Mouse (Mus musculus) adrenal gland, adult 2 months (tissue): ENCODE measurements around the gene Pfn3. TPM values are rescaled to one million over a fixed set of nuclear protein-coding genes. Genes with fewer than 3 reads are reported as not detected.
"Not testable (repeated sequence)": the region's sequence is repeated elsewhere in the genome, so short reads cannot be mapped to it uniquely, and the experiment has no call there.

Experiments
- DNase-seq: peaks from one replicate; pipeline ENCODE4 v3.0.0; 2021
- long read RNA-seq: library from polyadenylated mRNA; stranded (forward); transcript quantifications from one replicate; pipeline ENCODE4 v2.0.0, GENCODE M21; 2021
- polyA plus RNA-seq: library from polyadenylated mRNA; depleted of rRNA; stranded (reverse); fragments of >200 nt; gene quantifications from 2 replicates; pipeline ENCODE4 v1.2.3, GENCODE M21; 2012; rRNA removed
- total RNA-seq, 2 experiments: library from RNA; stranded (reverse); gene quantifications; 2 replicates each; pipeline ENCODE4 v1.2.3; 2021

Gene Pfn3
- total RNA-seq, result not detected
- not detected in 2 replicates for polyA plus RNA-seq
- long read RNA-seq, result 0 reads

GRCm38 (mm10) chr13:55414743-55415380 is at the start of gene Pfn3:
Pfn3 (minus strand) TSS chr13:55415232.
- DNase-seq, result no peak

DNA sequence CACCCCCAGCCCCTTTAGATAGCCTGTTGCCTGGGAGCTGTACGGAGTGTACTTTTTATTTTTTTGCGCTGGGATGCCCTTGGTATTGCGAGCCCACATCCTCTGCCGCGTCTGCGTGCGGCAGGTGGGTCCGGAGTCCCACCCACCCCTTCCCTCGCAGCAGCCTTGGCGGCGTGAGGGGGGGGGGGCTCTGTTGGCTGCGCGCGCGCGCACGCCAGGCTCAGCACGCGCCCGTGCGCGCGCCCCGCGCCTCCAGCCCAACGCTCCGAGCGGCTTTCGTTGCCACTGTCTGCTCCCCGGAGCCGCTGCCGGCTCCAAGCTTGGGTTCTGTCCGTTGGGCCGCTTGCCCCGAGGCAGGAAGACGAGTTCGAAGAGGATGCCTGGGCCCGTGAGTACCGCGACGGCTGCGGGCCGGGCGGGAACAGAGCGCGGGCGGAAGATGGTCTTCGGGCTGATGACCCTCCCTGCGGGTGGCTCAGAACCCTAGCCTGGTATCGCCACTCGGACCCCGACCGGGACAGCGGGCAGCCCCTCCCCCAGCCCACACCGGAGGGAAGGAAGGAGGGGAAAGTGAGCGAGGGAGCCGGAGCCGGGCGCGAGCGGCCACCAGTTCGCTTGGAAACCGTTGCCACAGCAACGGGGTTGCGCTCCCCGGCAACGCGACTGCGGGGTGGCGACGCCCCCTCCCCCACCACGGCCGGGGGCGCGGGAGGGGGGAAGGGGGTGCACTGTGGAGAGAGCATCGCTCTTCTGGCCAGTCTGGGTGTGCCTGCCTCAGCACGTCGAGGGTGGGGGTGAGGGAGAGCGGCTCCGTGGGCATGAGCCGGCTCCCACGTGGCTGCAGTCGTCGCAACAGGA is 49.2 kb upstream of the Pfn3 start, which contains the start of gene Prr7:
Gene Prr7 (plus strand): TSS at position 241 of the 858 bp plus-strand sequence.
- DNase-seq, result peak; percentile 71

DNA sequence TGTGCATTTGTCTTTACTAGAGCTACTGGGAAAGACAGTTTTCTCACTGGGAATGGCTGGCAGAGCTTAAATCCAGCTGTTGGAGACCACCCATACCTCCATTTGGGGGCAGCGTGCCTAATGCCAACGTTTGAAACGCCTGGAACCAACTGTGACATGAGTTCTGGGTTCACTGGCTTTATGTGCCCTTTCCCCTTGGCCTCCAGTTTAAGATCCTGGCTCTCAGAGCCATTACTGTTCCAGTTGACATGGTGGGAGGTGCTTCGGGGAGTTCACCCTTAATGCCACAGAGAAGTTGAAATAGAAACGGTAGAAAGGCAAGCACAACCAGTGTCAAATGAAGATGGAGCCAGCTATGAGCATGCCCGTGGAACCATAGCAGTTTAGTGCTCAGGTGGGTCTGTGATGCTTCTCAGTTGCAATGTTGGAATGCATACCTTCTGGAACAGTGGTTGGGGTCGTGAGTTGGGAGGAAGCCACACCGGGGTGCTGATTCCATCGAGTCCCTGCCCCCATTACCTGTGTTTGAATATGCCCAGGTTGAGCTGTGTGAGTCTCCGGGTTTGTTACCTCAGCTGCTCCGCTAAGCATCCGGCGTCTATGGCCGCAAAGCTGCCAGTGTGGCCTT is 48.5 kb upstream of the Pfn3 start:
- no peak for DNase-seq

DNA sequence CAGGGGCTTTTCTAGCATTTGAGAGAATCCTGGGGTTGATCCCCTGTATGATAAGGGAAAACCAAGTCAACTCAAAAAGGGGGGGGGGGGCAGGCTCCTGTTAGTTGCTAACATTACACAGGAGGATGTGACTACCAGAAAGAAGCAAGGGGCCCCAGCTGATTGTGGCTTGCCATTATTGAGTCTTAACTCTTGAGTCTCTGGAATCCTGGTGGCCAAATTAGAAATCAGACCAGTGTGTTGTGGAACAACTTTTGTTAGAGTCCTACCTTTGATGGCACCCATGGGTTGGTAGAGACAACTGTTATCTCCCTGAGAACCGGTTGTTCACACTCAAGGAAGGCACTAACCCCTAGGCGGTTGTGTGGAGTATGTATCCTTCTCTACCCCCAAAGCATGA is 47.9 kb upstream of the Pfn3 start:
- no peak for DNase-seq

DNA sequence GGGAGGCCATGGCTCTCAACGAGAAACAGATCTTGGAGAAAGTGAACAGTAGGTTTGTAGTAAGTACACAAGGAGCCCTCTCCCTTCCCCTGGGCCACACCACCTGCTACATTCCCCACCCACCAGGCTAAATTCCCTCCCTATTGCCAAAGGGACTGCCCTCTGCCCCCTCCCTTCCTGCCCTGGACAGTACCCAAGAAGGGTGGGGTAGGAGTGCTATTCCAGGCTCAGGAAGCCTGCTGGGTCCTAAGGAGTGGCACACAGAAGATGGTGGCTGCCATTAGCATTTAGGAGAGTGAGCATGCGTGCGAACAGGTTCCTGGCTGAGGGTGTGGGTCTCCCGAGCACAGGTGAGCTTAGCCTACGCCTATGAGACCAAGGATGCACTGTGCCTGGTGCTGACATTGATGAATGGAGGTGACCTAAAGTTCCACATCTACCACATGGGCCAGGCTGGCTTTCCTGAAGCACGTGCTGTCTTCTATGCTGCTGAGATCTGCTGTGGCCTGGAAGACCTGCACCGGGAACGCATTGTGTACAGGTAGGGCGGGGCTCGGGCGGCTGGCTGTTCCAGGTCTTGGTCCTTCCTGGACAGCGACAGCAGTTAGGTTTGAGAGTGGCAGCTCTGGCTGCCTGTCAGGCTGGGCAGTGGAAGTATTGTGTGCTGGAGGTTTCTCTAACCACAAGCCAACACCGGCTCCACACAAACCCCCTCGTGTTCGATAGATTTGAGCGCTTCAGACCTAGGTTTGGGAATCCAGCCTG is 36.9 kb upstream of the Pfn3 start:
- DNase-seq, result peak; percentile 53

DNA sequence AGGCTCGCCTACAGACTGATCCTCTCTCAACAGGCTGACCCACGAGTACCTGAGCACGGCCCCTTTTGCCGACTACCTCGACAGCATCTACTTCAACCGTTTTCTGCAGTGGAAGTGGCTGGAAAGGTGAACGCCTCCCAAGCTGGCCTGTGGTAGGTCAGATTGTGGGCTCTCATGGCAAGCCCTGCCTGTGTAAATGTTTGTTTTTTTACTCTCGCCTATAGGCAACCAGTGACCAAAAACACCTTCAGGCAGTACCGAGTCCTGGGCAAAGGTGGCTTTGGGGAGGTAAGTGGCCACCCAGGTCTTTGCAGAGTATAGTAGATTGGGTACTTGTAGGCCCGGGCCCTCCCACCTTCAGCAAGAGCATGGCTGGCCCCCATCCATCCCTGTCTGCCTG is 36.3 kb upstream of the Pfn3 start:
- DNase-seq, result no peak

- peak; percentile 95 for DNase-seq
These were observed 35.5 kb upstream of the Pfn3 start for GRCm38 (mm10) chr13:55450511-55450980.

DNA sequence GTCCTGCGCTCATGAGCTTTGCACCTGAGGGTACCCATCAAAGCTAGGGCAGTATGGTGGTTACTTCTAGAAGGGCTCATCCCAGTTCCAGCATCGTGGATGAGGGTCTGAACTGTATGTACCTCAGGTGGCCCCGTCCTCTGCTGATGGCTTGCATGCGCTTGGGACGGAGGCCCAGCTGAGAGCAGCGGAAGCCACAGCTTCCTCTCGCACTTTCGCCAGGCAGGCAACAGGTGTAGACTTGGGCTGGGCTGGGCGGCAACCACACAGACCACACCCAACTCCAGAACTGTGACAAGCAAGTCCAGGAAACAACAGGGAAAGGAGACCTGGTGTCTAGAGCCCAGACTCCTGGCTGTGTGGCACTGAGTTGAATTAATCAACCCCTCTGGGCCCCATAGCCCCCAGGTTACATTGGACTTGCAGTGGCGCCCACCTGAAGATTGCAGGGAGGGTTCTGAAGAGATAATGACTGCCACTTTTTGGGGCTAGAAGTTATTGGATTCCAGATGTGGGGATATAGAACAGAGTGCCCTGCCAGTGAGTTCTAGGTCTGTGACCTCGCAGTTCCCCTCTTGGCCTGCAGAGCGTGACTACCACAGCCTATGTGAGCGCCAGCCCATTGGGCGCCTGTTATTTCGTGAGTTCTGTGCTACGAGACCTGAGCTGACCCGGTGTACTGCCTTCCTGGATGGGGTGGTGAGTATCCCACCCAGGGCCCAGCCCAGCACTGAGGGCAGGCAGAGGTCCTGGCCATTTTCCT is 34.8 kb upstream of the Pfn3 start:
- DNase-seq, result no peak

DNA sequence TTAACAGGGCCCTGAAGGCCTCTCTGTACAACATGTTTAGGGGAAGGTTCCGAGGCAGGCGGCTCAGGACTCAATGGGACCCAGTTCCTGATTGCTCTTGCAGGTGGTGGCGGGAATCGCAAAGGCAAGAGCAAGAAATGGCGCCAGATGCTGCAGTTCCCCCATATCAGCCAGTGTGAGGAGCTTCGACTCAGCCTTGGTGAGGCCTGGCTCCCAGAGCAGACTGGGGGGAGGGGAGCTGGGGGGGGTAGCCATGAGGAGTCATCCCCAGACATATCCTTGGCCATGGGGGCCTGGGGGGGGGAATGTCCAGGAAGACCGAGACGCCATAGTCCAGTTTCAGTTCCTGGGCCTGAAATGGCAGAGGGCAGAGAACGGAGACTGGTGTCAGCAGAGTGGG is 34.2 kb upstream of the Pfn3 start:
- DNase-seq, result no peak

- DNase-seq, result no peak
These were observed 33.1 kb upstream of the Pfn3 start for GRCm38 (mm10) chr13:55448131-55448530.

GRCm38 (mm10) chr13:55447543-55447943 is 32.5 kb upstream of the Pfn3 start:
- no peak for DNase-seq

GRCm38 (mm10) chr13:55446483-55447105 is 31.6 kb upstream of the Pfn3 start:
- no peak for DNase-seq

DNA sequence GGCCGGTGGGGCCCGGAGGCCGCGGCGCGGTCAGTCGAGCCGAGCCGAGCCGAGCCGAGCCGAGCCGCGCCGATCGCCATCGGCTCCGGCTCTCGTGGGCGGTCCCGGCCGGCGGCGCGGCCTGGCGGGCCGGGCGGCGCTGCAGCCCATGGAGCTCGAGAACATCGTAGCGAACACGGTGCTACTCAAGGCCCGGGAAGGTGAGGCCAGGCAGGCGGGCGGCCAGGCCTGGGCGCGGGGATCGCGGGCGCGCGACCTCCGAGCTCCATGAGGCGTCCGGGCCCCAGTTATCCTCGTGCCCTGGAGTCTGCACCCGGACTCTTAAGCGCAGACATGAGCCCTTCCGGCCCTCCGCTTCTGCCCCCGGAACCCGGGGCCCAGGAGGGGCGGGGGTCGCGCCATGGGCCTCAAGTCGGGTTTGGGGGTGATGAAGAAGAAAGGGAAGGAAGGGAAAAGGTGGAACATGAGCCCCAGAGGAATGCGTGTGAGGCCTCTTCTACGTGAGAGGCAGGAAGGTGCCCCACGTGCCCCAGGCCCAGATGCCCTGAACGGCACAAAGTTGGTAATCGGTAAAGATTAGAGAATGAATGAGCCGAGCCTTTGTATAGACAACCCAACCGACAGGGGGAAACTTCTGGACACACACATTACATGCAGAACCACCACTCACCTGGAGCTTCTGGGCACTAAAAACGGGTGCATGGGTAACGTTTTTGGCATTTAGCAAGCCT is 30.5 kb upstream of the Pfn3 start:
- DNase-seq, result no peak

DNA sequence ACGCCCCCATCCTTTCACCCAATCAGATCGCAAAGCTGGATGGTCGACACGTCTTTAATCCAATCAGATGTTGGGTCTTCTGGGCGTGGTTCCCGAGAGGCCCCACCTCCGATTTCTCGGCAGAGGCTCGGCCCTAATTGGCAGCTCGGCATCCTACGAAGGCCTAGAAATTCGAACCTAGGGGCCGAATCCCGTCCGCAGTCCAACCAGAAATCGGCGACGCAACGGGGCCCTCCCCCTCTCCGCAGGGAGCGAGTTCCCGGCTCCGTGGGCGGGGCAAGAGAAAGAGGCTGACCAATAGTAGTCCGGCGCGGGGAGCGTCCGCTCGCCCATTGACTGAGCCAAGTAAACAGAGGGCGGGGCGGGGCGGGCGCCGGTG is 29.9 kb upstream of the Pfn3 start, which contains the start of gene Grk6:
Gene Grk6 (plus strand): TSS at position 136 of the 379 bp plus-strand sequence.
- DNase-seq, result peak; percentile 100

DNA sequence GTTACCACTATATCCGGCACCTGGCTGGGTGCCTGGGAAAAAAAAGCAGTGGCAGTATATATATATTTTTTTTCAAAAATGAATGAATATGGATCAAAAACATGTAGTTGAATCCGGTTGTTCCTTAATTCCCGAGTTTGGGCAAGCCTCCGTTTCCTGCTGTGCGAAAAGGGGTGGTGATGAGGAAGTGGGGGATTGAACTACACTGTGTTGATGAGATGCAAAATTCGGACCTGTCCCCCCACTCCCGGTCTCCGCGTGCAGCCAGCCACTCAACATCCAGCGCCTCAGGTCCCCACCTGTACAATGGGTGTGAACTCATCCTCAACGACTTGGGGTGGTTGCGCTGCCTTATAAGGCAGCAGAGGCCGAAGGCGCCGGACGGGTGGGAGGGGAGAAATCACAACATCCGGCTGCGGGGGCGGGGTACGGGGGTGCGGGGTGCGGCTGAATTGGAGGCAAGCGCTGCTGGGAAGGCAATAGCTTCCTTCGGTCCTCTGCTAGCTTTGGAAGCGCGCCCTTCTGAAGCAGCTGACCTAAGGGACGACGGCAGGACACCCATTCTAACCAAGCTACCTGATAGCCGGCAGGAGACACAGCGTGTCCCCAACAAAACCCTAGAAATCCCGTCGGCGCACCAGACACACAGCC is 29.4 kb upstream of the Pfn3 start:
- DNase-seq, result no peak

DNA sequence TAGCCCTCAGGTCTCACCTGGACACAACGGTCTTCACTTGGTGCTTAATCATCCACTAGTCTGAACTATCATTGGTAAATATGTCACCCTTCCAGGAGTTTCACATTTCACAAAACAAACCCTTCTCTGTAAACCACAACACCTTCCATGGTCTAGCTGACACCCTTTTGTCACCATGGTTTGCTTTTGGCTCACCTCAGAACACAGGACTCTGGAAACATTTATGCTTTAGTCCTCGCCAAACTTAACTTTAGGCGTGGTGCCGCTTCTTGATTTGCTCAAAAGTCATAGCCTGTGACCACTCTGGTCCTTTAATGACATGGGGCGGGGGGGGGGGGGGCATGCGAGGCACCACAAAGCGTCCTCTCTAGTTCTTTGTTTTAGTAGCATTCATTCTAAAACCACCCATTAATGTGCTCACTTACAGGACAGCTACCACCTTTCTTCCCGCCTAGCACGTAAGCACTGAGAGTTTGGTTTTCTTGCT is 28.8 kb upstream of the Pfn3 start:
- DNase-seq, result no peak

GRCm38 (mm10) chr13:55437111-55437629 is 22.1 kb upstream of the Pfn3 start:
- not testable (repeated sequence) for DNase-seq

GRCm38 (mm10) chr13:55431889-55432685 is 17.1 kb upstream of the Pfn3 start:
- no peak for DNase-seq
